Mouse (Mus musculus) G1E (cell line): ENCODE results near the gene Tmem52b.

Source experiments
- GATA1 ChIP-seq: IDR thresholded peaks from 2 replicates; pipeline ENCODE4 v1.6.1; 2012; ENCODE audit warnings: borderline replicate concordance, low read length, inconsistent platforms, mixed read lengths
- TAL1 ChIP-seq: conservative IDR thresholded peaks from 2 replicates; pipeline ENCODE4 v1.6.1; 2012; ENCODE audit warnings: low read depth, low read length, inconsistent platforms, mixed read lengths

DNA sequence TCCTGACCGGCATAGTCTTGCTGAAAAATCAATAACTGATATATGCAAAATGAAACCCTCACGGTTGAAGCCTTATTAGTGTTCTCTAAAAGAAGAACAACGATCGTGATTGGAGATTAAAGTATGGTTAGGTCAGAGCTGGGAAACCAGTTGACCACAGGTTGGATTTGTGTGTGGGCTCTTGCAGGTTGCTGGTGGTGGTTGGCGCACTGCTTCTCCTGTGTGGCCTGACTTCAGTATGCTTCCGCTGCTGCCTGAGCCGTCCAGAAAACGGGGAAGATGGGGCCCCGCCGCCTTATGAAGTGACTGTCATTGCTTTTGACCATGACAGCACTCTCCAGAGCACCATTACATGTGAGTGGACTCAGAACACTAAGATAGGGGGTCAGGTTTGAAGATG is 4.0 kb downstream of the Tmem52b start:
- TF ChIP-seq GATA1: no peak
- TF ChIP-seq TAL1: no peak
